In genomic region chr15:82929595-82929994, GRCm38 (mm10) we compare ENCODE assay signal across 8 mouse cellular contexts. TPM values are rescaled to one million over a fixed set of nuclear protein-coding genes. Genes with fewer than 3 reads are reported as not detected.
DNase-seq lines count a peak whose midpoint lies in the region; ATAC-seq and TF ChIP-seq lines count a peak whose summit lies in the region.
"Had no signal": no experiment of that assay in that cellular context is flagged by ENCODE, and none has a peak within 500 bp of the region (broad histone marks: within the 10 kb centered on the region; RNA-seq: fewer than 3 reads in every experiment).

No protein-coding gene starts in this region.

- H3K4me2 ChIP-seq in limb, embryonic 15.5 days: no peak overlapping the region
- H3K4me2 ChIP-seq: heart, embryonic 11.5 days had no signal

- H3K27me3 ChIP-seq in limb, embryonic 15.5 days: peaks cover 43% of the 10 kb centered on the region

- H3K9me3 ChIP-seq in limb, embryonic 15.5 days: no peaks in the 10 kb centered on the region

- peak overlapping the region; percentile 76 for H3K27ac ChIP-seq in layer of hippocampus, adult 2 months
- no peak overlapping the region for H3K27ac ChIP-seq in limb, embryonic 15.5 days

- WGBS in limb, embryonic 15.5 days: 14% methylated on average over 9 of the region's 9 CpGs

- peaks cover 80% of the 10 kb centered on the region for H3K4me1 ChIP-seq in limb, embryonic 15.5 days

- TF ChIP-seq CTCF in layer of hippocampus, adult 2 months (conservative IDR thresholded peaks at IDR 0.05): no peak

- no peak overlapping the region for H3K9ac ChIP-seq in limb, embryonic 15.5 days

- H3K36me3 ChIP-seq in limb, embryonic 15.5 days: no peaks in the 10 kb centered on the region

- no peak overlapping the region for H3K4me3 ChIP-seq in layer of hippocampus, adult 2 months
- no peak overlapping the region for H3K4me3 ChIP-seq in limb, embryonic 15.5 days

- peak; percentile 37; the same call in 1 of the 2 replicates for ATAC-seq in limb, embryonic 15.5 days (ENCODE audit: insufficient number of reproducible peaks, low FRiP score, low TSS enrichment, low read depth)

- DNase-seq in layer of hippocampus, adult 2 months (ENCODE audit: low spot score in 2 of 2): no peak
- DNase-seq in layer of hippocampus, postnatal 36 days: no peak
- DNase-seq in brain, adult 2 months (ENCODE audit: low read depth, low spot score): peak; percentile 79
- peak; percentile 34 to 52 for DNase-seq in cerebellum, postnatal 36 days
- DNase-seq in yolk sac, embryonic 10.5 days (ENCODE audit: low spot score): no peak
- DNase-seq in liver: no peak

RNA-seq across cellular contexts. Expression of gene Tcf20, which starts 58.1 kb away (rescaled TPM):
- 100 to 1,000 TPM; 219 to 230 TPM for total RNA-seq in layer of hippocampus, adult 2 months (2021)
- total RNA-seq in layer of hippocampus, postnatal 36 days (2021): 100 to 1,000 TPM; 212 to 230 TPM
- polyA plus RNA-seq in limb, embryonic 15.5 days (2015; fragmentation: Nextera tagmentation; extraction: Ambion mirVana): 8.5 and 10.5 TPM in 2 replicates

Comparison
In these comparisons a context has a peak if more than half of its experiments do, and no peak if none do; other contexts are left out.
1. DNase-seq: peak in brain, adult 2 months (single experiment) and cerebellum, postnatal 36 days (2 of 2); none in layer of hippocampus, adult 2 months (0 of 2), layer of hippocampus, postnatal 36 days (0 of 2), yolk sac, embryonic 10.5 days (single experiment) and liver (single experiment).